Mouse (Mus musculus): ENCODE measurements around the gene Mtg2. TPM values are rescaled to one million over a fixed set of nuclear protein-coding genes. Genes with fewer than 3 reads are reported as not detected.

The Mtg2 gene
- total RNA-seq, 2 experiments from 2014 or later: 19.2 to 22.7 TPM

GRCm38 (mm10) chr2:180071671-180072070 lies 1.3 kb downstream of the Mtg2 start:
- TF ChIP-seq CTCF (conservative IDR thresholded peaks at IDR 0.05): no peak
- no peak for DNase-seq (ENCODE audit: low spot score in 2 of 2)
- H3K4me3 ChIP-seq: peak overlapping the region; percentile 98; the same call in 1 of the 2 replicates
- peak overlapping the region; percentile 93; the same call in 1 of the 2 replicates for H3K27ac ChIP-seq

GRCm38 (mm10) chr2:180072886-180073285 lies 2.5 kb downstream of the Mtg2 start:
- TF ChIP-seq CTCF (conservative IDR thresholded peaks at IDR 0.05): no peak
- no peak for DNase-seq (ENCODE audit: low spot score in 2 of 2)
- Histone ChIP-seq H3K4me3 (no peak overlapping the region), H3K27ac (no peak overlapping the region)

GRCm38 (mm10) chr2:180077622-180078021 lies 7.2 kb downstream of the Mtg2 start:
- H3K4me3 ChIP-seq: no peak overlapping the region
- H3K27ac ChIP-seq: no peak overlapping the region
- TF ChIP-seq CTCF (conservative IDR thresholded peaks at IDR 0.05): no peak
- no peak for DNase-seq (ENCODE audit: low spot score in 2 of 2)

GRCm38 (mm10) chr2:180080680-180081079 lies 10.3 kb downstream of the Mtg2 start:
- DNase-seq (ENCODE audit: low spot score in 2 of 2): no peak
- H3K4me3 ChIP-seq: no peak overlapping the region
- no peak for TF ChIP-seq CTCF (conservative IDR thresholded peaks at IDR 0.05)
- no peak overlapping the region for H3K27ac ChIP-seq

- no peak overlapping the region for H3K4me3 ChIP-seq
- peak overlapping the region; percentile 90 for H3K27ac ChIP-seq
- no peak for DNase-seq (ENCODE audit: low spot score in 2 of 2)
- TF ChIP-seq CTCF (conservative IDR thresholded peaks at IDR 0.05): no peak
Observed at GRCm38 (mm10) chr2:180083063-180083462, 12.7 kb downstream of the Mtg2 start.

- TF ChIP-seq CTCF (conservative IDR thresholded peaks at IDR 0.05): no peak
- Histone ChIP-seq H3K4me3 (no peak overlapping the region), H3K27ac (peak overlapping the region; percentile 90)
- DNase-seq (ENCODE audit: low spot score in 2 of 2): peak in 1 of 2 experiments; percentile 65
Observed at GRCm38 (mm10) chr2:180084565-180084964, 14.2 kb downstream of the Mtg2 start.

- no peak overlapping the region for H3K4me3 ChIP-seq
- no peak for DNase-seq (ENCODE audit: low spot score in 2 of 2)
- no peak for TF ChIP-seq CTCF (conservative IDR thresholded peaks at IDR 0.05)
- H3K27ac ChIP-seq: peak overlapping the region; percentile 90
Observed at GRCm38 (mm10) chr2:180085926-180086636, 15.7 kb downstream of the Mtg2 start.

- no peak for TF ChIP-seq CTCF (conservative IDR thresholded peaks at IDR 0.05)
- no peak overlapping the region for H3K4me3 ChIP-seq
- peak overlapping the region; percentile 90 for H3K27ac ChIP-seq
- DNase-seq (ENCODE audit: low spot score in 2 of 2): no peak
Observed at GRCm38 (mm10) chr2:180086637-180087027, 16.2 kb downstream of the Mtg2 start.

GRCm38 (mm10) chr2:180087472-180087871 lies 17.1 kb downstream of the Mtg2 start:
- no peak overlapping the region for H3K4me3 ChIP-seq
- no peak overlapping the region for H3K27ac ChIP-seq
- DNase-seq (ENCODE audit: low spot score in 2 of 2): no peak
- TF ChIP-seq CTCF (conservative IDR thresholded peaks at IDR 0.05): peak; percentile 59

GRCm38 (mm10) chr2:180090285-180090684 lies 19.9 kb downstream of the Mtg2 start:
- DNase-seq (ENCODE audit: low spot score in 2 of 2): no peak
- no peak overlapping the region for H3K27ac ChIP-seq
- no peak overlapping the region for H3K4me3 ChIP-seq
- no peak for TF ChIP-seq CTCF (conservative IDR thresholded peaks at IDR 0.05)

GRCm38 (mm10) chr2:180095711-180096110 lies 25.3 kb downstream of the Mtg2 start:
- H3K4me3 ChIP-seq: no peak overlapping the region
- DNase-seq (ENCODE audit: low spot score in 2 of 2): no peak
- H3K27ac ChIP-seq: no peak overlapping the region
- TF ChIP-seq CTCF (conservative IDR thresholded peaks at IDR 0.05): no peak

GRCm38 (mm10) chr2:180097585-180097984 lies 27.2 kb downstream of the Mtg2 start:
- Histone ChIP-seq H3K4me3 (no peak overlapping the region), H3K27ac (no peak overlapping the region)
- no peak for DNase-seq (ENCODE audit: low spot score in 2 of 2)
- TF ChIP-seq CTCF (conservative IDR thresholded peaks at IDR 0.05): no peak

- H3K27ac ChIP-seq: no peak overlapping the region
- peak; percentile 39 for TF ChIP-seq CTCF (conservative IDR thresholded peaks at IDR 0.05)
- no peak for DNase-seq (ENCODE audit: low spot score in 2 of 2)
- H3K4me3 ChIP-seq: no peak overlapping the region
Observed at GRCm38 (mm10) chr2:180098167-180098566, 27.8 kb downstream of the Mtg2 start.

- H3K4me3 ChIP-seq: no peak overlapping the region
- DNase-seq (ENCODE audit: low spot score in 2 of 2): no peak
- H3K27ac ChIP-seq: no peak overlapping the region
- no peak for TF ChIP-seq CTCF (conservative IDR thresholded peaks at IDR 0.05)
Observed at GRCm38 (mm10) chr2:180099529-180099928, 29.1 kb downstream of the Mtg2 start.
